Mouse (Mus musculus): ENCODE data around the gene Lrrc49. TPM values are rescaled to one million over a fixed set of nuclear protein-coding genes. Genes with fewer than 3 reads are reported as not detected.

Lrrc49 gene
- polyA plus RNA-seq, 1 experiment from 2014 or later = 0.79 TPM

- WGBS (ENCODE audit: insufficient replicate concordance) = 79% methylated on average over 5 of the region's 5 CpGs
These were observed 23.1 kb downstream of the Lrrc49 start for GRCm38 (mm10) chr9:60664866-60665265.

GRCm38 (mm10) chr9:60664385-60664784 is 23.6 kb downstream of the Lrrc49 start:
- 76% methylated on average over 12 of the region's 12 CpGs for WGBS (ENCODE audit: insufficient replicate concordance)
- ATAC-seq (ENCODE audit: low read depth) = no peak
- Histone ChIP-seq H3K27me3 (ENCODE audit: control insufficient read depth, insufficient read depth, low read depth, low read length) (no peaks in the 10 kb centered on the region), H3K9me3 (replicated peaks; ENCODE audit: control insufficient read depth, low read length) (no peaks in the 10 kb centered on the region), H3K4me1 (ENCODE audit: control insufficient read depth, low read depth, low read length) (no peaks in the 10 kb centered on the region), H3K36me3 (ENCODE audit: control insufficient read depth, insufficient read depth) (no peaks in the 10 kb centered on the region), H3K4me3 (ENCODE audit: low read depth, low read length) (no peak overlapping the region), H3K27ac (ENCODE audit: low read length) (no peak overlapping the region), H3K4me2 (ENCODE audit: low read depth, low read length) (no peak overlapping the region), H3K9ac (ENCODE audit: low read depth, low read length) (no peak overlapping the region)

More at GRCm38 (mm10) chr9:60664866-60665265, 23.1 kb downstream of the Lrrc49 start:
- H3K4me2 ChIP-seq (ENCODE audit: low read depth, low read length) = no peak overlapping the region
- no peaks in the 10 kb centered on the region for H3K9me3 ChIP-seq (replicated peaks; ENCODE audit: control insufficient read depth, low read length)
- H3K27ac ChIP-seq (ENCODE audit: low read length) = no peak overlapping the region
- no peak for ATAC-seq (ENCODE audit: low read depth)
- no peaks in the 10 kb centered on the region for H3K27me3 ChIP-seq (ENCODE audit: control insufficient read depth, insufficient read depth, low read depth, low read length)
- no peaks in the 10 kb centered on the region for H3K36me3 ChIP-seq (ENCODE audit: control insufficient read depth, insufficient read depth)
- H3K4me1 ChIP-seq (ENCODE audit: control insufficient read depth, low read depth, low read length) = no peaks in the 10 kb centered on the region
- no peak overlapping the region for H3K4me3 ChIP-seq (ENCODE audit: low read depth, low read length)
- H3K9ac ChIP-seq (ENCODE audit: low read depth, low read length) = no peak overlapping the region

- no peak overlapping the region for H3K27ac ChIP-seq (ENCODE audit: low read length)
- no peak overlapping the region for H3K9ac ChIP-seq (ENCODE audit: low read depth, low read length)
- H3K36me3 ChIP-seq (ENCODE audit: control insufficient read depth, insufficient read depth) = no peaks in the 10 kb centered on the region
- H3K27me3 ChIP-seq (ENCODE audit: control insufficient read depth, insufficient read depth, low read depth, low read length) = no peaks in the 10 kb centered on the region
- H3K9me3 ChIP-seq (replicated peaks; ENCODE audit: control insufficient read depth, low read length) = no peaks in the 10 kb centered on the region
- ATAC-seq (ENCODE audit: low read depth) = no peak
- 53% methylated on average over 2 of the region's 2 CpGs for WGBS (ENCODE audit: insufficient replicate concordance)
- no peak overlapping the region for H3K4me2 ChIP-seq (ENCODE audit: low read depth, low read length)
- no peaks in the 10 kb centered on the region for H3K4me1 ChIP-seq (ENCODE audit: control insufficient read depth, low read depth, low read length)
- no peak overlapping the region for H3K4me3 ChIP-seq (ENCODE audit: low read depth, low read length)
These were observed 25.0 kb downstream of the Lrrc49 start for GRCm38 (mm10) chr9:60662936-60663335.

- no peak overlapping the region for H3K9ac ChIP-seq (ENCODE audit: low read depth, low read length)
- H3K36me3 ChIP-seq (ENCODE audit: control insufficient read depth, insufficient read depth) = no peaks in the 10 kb centered on the region
- no peak overlapping the region for H3K4me2 ChIP-seq (ENCODE audit: low read depth, low read length)
- peak; percentile 47; the same call in 1 of the 2 replicates for ATAC-seq (ENCODE audit: low read depth)
- no peak overlapping the region for H3K4me3 ChIP-seq (ENCODE audit: low read depth, low read length)
- H3K9me3 ChIP-seq (replicated peaks; ENCODE audit: control insufficient read depth, low read length) = no peaks in the 10 kb centered on the region
- H3K27me3 ChIP-seq (ENCODE audit: control insufficient read depth, insufficient read depth, low read depth, low read length) = no peaks in the 10 kb centered on the region
- H3K4me1 ChIP-seq (ENCODE audit: control insufficient read depth, low read depth, low read length) = no peaks in the 10 kb centered on the region
- no peak overlapping the region for H3K27ac ChIP-seq (ENCODE audit: low read length)
These were observed 34.4 kb downstream of the Lrrc49 start for GRCm38 (mm10) chr9:60653582-60653981.

GRCm38 (mm10) chr9:60653137-60653536 is 34.8 kb downstream of the Lrrc49 start:
- WGBS (ENCODE audit: insufficient replicate concordance) = 74% methylated on average over 1 of the region's 1 CpGs
- no peak overlapping the region for H3K27ac ChIP-seq (ENCODE audit: low read length)
- ATAC-seq (ENCODE audit: low read depth) = peak; percentile 93
- H3K36me3 ChIP-seq (ENCODE audit: control insufficient read depth, insufficient read depth) = no peaks in the 10 kb centered on the region
- H3K4me3 ChIP-seq (ENCODE audit: low read depth, low read length) = no peak overlapping the region
- no peak overlapping the region for H3K4me2 ChIP-seq (ENCODE audit: low read depth, low read length)
- H3K9me3 ChIP-seq (replicated peaks; ENCODE audit: control insufficient read depth, low read length) = no peaks in the 10 kb centered on the region
- no peaks in the 10 kb centered on the region for H3K27me3 ChIP-seq (ENCODE audit: control insufficient read depth, insufficient read depth, low read depth, low read length)
- no peak overlapping the region for H3K9ac ChIP-seq (ENCODE audit: low read depth, low read length)
- no peaks in the 10 kb centered on the region for H3K4me1 ChIP-seq (ENCODE audit: control insufficient read depth, low read depth, low read length)

- Histone ChIP-seq H3K36me3 (ENCODE audit: control insufficient read depth, insufficient read depth) (no peaks in the 10 kb centered on the region), H3K4me1 (ENCODE audit: control insufficient read depth, low read depth, low read length) (no peaks in the 10 kb centered on the region), H3K27ac (ENCODE audit: low read length) (no peak overlapping the region), H3K27me3 (ENCODE audit: control insufficient read depth, insufficient read depth, low read depth, low read length) (no peaks in the 10 kb centered on the region), H3K4me3 (ENCODE audit: low read depth, low read length) (no peak overlapping the region), H3K4me2 (ENCODE audit: low read depth, low read length) (no peak overlapping the region), H3K9ac (ENCODE audit: low read depth, low read length) (no peak overlapping the region), H3K9me3 (replicated peaks; ENCODE audit: control insufficient read depth, low read length) (no peaks in the 10 kb centered on the region)
- no peak for ATAC-seq (ENCODE audit: low read depth)
- WGBS (ENCODE audit: insufficient replicate concordance) = 68% methylated on average over 6 of the region's 6 CpGs
These were observed 37.7 kb downstream of the Lrrc49 start for GRCm38 (mm10) chr9:60650277-60650676.

GRCm38 (mm10) chr9:60648981-60649975 is 38.7 kb downstream of the Lrrc49 start:
- Histone ChIP-seq H3K27me3 (ENCODE audit: control insufficient read depth, insufficient read depth, low read depth, low read length) (no peaks in the 10 kb centered on the region), H3K27ac (ENCODE audit: low read length) (no peak overlapping the region), H3K4me3 (ENCODE audit: low read depth, low read length) (no peak overlapping the region), H3K9ac (ENCODE audit: low read depth, low read length) (no peak overlapping the region), H3K4me2 (ENCODE audit: low read depth, low read length) (no peak overlapping the region), H3K36me3 (ENCODE audit: control insufficient read depth, insufficient read depth) (no peaks in the 10 kb centered on the region), H3K4me1 (ENCODE audit: control insufficient read depth, low read depth, low read length) (no peaks in the 10 kb centered on the region), H3K9me3 (replicated peaks; ENCODE audit: control insufficient read depth, low read length) (no peaks in the 10 kb centered on the region)
- 58% methylated on average over 18 of the region's 18 CpGs for WGBS (ENCODE audit: insufficient replicate concordance)
- ATAC-seq (ENCODE audit: low read depth) = no peak

GRCm38 (mm10) chr9:60633601-60634000 is 54.4 kb downstream of the Lrrc49 start:
- H3K4me2 ChIP-seq (ENCODE audit: low read depth, low read length) = no peak overlapping the region
- no peak overlapping the region for H3K9ac ChIP-seq (ENCODE audit: low read depth, low read length)
- no peak overlapping the region for H3K27ac ChIP-seq (ENCODE audit: low read length)
- H3K27me3 ChIP-seq (ENCODE audit: control insufficient read depth, insufficient read depth, low read depth, low read length) = no peaks in the 10 kb centered on the region
- H3K9me3 ChIP-seq (replicated peaks; ENCODE audit: control insufficient read depth, low read length) = no peaks in the 10 kb centered on the region
- no peaks in the 10 kb centered on the region for H3K36me3 ChIP-seq (ENCODE audit: control insufficient read depth, insufficient read depth)
- 54% methylated on average over 2 of the region's 2 CpGs for WGBS (ENCODE audit: insufficient replicate concordance)
- no peaks in the 10 kb centered on the region for H3K4me1 ChIP-seq (ENCODE audit: control insufficient read depth, low read depth, low read length)
- ATAC-seq (ENCODE audit: low read depth) = no peak
- H3K4me3 ChIP-seq (ENCODE audit: low read depth, low read length) = no peak overlapping the region

GRCm38 (mm10) chr9:60626311-60626791 is 61.6 kb downstream of the Lrrc49 start:
- no peak overlapping the region for H3K27ac ChIP-seq (ENCODE audit: low read length)
- no peak overlapping the region for H3K9ac ChIP-seq (ENCODE audit: low read depth, low read length)
- H3K4me3 ChIP-seq (ENCODE audit: low read depth, low read length) = no peak overlapping the region
- H3K4me2 ChIP-seq (ENCODE audit: low read depth, low read length) = no peak overlapping the region
- no peak for ATAC-seq (ENCODE audit: low read depth)
- no peaks in the 10 kb centered on the region for H3K9me3 ChIP-seq (replicated peaks; ENCODE audit: control insufficient read depth, low read length)
- WGBS (ENCODE audit: insufficient replicate concordance) = 61% methylated on average over 7 of the region's 7 CpGs
- H3K27me3 ChIP-seq (ENCODE audit: control insufficient read depth, insufficient read depth, low read depth, low read length) = no peaks in the 10 kb centered on the region
- H3K36me3 ChIP-seq (ENCODE audit: control insufficient read depth, insufficient read depth) = no peaks in the 10 kb centered on the region
- H3K4me1 ChIP-seq (ENCODE audit: control insufficient read depth, low read depth, low read length) = no peaks in the 10 kb centered on the region

Measured in liver, embryonic 16.5 days (tissue).